Mouse (Mus musculus) heart, embryonic 15.5 days (tissue): ENCODE results near the gene Thrb. TPM values are rescaled to one million over a fixed set of nuclear protein-coding genes. Genes with fewer than 3 reads are reported as not detected.

Experiments used
- ATAC-seq: fragments of 200-750 bp; cut with Nextera tagmentation; replicated peaks from 2 replicates; pipeline ENCODE4 v1.8.0; 2017; ENCODE audit warnings: low read depth, moderate TSS enrichment; ENCODE audit not compliant: insufficient number of reproducible peaks, insufficient read depth, low FRiP score
- H3K27ac ChIP-seq: fragments of 300-500 bp; sonication (generic); 2 replicates; pipeline ENCODE4 v1.5.1; 2015; ENCODE audit warnings: mild to moderate bottlenecking, inconsistent platforms
- H3K27me3 ChIP-seq: fragments of 300-500 bp; sonication (generic); 2 replicates; pipeline ENCODE4 v1.6.1; 2015; ENCODE audit warnings: inconsistent platforms
- H3K36me3 ChIP-seq: fragments of 300-500 bp; sonication (generic); 2 replicates; pipeline ENCODE4 v1.6.1; 2015; ENCODE audit warnings: mild to moderate bottlenecking, inconsistent platforms
- H3K4me1 ChIP-seq: fragments of 300-500 bp; sonication (generic); replicated peaks from 2 replicates; pipeline ENCODE4 v1.6.1; 2015; ENCODE audit warnings: inconsistent platforms
- H3K4me2 ChIP-seq: fragments of 300-500 bp; sonication (generic); 2 replicates; pipeline ENCODE4 v1.6.1; 2015; ENCODE audit warnings: inconsistent platforms, mild to moderate bottlenecking, moderate library complexity
- H3K4me3 ChIP-seq: fragments of 300-500 bp; sonication (generic); 2 replicates; pipeline ENCODE4 v1.5.1; 2015; ENCODE audit warnings: mild to moderate bottlenecking, inconsistent platforms
- H3K9ac ChIP-seq: fragments of 300-500 bp; sonication (generic); 2 replicates; pipeline ENCODE4 v1.6.1; 2015; ENCODE audit warnings: mild to moderate bottlenecking, inconsistent platforms
- H3K9me3 ChIP-seq: fragments of 300-500 bp; sonication (generic); replicated peaks from 2 replicates; pipeline ENCODE4 v1.6.1; 2016; ENCODE audit warnings: inconsistent platforms
- WGBS: fragments of 180-500 bp; shearing (Covaris S2); methylation state at CpG from one replicate; pipeline ENCODE4 v1.1.7; 2015; ENCODE audit warnings: mixed read lengths; 5-methylcytosine and 5-hydroxymethylcytosine counted together
- polyA plus RNA-seq: library from polyadenylated mRNA; unstranded; fragments of >200 nt; fragmentation: Nextera tagmentation; extraction: Ambion mirVana; gene quantifications from 2 replicates; pipeline ENCODE4 v1.2.1, GENCODE M21; 2015

The Thrb gene
- polyA plus RNA-seq, 1 experiment from 2014 or later, result 0.83 TPM

- Histone ChIP-seq H3K27me3 (no peaks in the 10 kb centered on the region), H3K9me3 (no peaks in the 10 kb centered on the region), H3K36me3 (no peaks in the 10 kb centered on the region), H3K4me2 (no peak overlapping the region), H3K4me1 (peaks cover 3% of the 10 kb centered on the region; the same call in 1 of the 2 replicates), H3K27ac (no peak overlapping the region), H3K9ac (no peak overlapping the region), H3K4me3 (no peak overlapping the region)
- WGBS, result 41% methylated on average over 3 of the region's 3 CpGs
- no peak for ATAC-seq
Observed at GRCm38 (mm10) chr14:17785370-17785769, 125.3 kb downstream of the Thrb start.

- Histone ChIP-seq H3K36me3 (no peaks in the 10 kb centered on the region), H3K4me1 (peaks cover 3% of the 10 kb centered on the region; the same call in 1 of the 2 replicates), H3K27ac (no peak overlapping the region), H3K4me3 (no peak overlapping the region), H3K9ac (no peak overlapping the region), H3K9me3 (no peaks in the 10 kb centered on the region), H3K4me2 (no peak overlapping the region), H3K27me3 (no peaks in the 10 kb centered on the region)
- ATAC-seq, result no peak
- 33% methylated on average over 2 of the region's 2 CpGs for WGBS
Observed at GRCm38 (mm10) chr14:17786249-17786648, 126.2 kb downstream of the Thrb start.

- Histone ChIP-seq H3K27me3 (no peaks in the 10 kb centered on the region), H3K9ac (no peak overlapping the region), H3K27ac (no peak overlapping the region), H3K36me3 (no peaks in the 10 kb centered on the region), H3K4me1 (no peaks in the 10 kb centered on the region), H3K4me2 (no peak overlapping the region), H3K9me3 (no peaks in the 10 kb centered on the region), H3K4me3 (no peak overlapping the region)
- ATAC-seq, result no peak
- 62% methylated on average over 3 of the region's 3 CpGs for WGBS
Observed at GRCm38 (mm10) chr14:17803934-17804602, 144.0 kb downstream of the Thrb start.

GRCm38 (mm10) chr14:17811051-17811450, 151.0 kb downstream of the Thrb start:
- Histone ChIP-seq H3K9ac (no peak overlapping the region), H3K36me3 (no peaks in the 10 kb centered on the region), H3K4me3 (no peak overlapping the region), H3K27me3 (no peaks in the 10 kb centered on the region), H3K27ac (no peak overlapping the region), H3K9me3 (no peaks in the 10 kb centered on the region), H3K4me1 (no peaks in the 10 kb centered on the region), H3K4me2 (no peak overlapping the region)
- no peak for ATAC-seq
- WGBS, result 61% methylated on average over 4 of the region's 4 CpGs

- no peaks in the 10 kb centered on the region for H3K9me3 ChIP-seq
- no peak overlapping the region for H3K4me3 ChIP-seq
- H3K4me1 ChIP-seq, result no peaks in the 10 kb centered on the region
- no peak for ATAC-seq
- H3K27ac ChIP-seq, result no peak overlapping the region
- WGBS, result 73% methylated on average over 5 of the region's 5 CpGs
- H3K9ac ChIP-seq, result no peak overlapping the region
- no peaks in the 10 kb centered on the region for H3K27me3 ChIP-seq
- H3K36me3 ChIP-seq, result no peaks in the 10 kb centered on the region
- H3K4me2 ChIP-seq, result no peak overlapping the region
Observed at GRCm38 (mm10) chr14:17812414-17812813, 152.4 kb downstream of the Thrb start.

- Histone ChIP-seq H3K4me3 (no peak overlapping the region), H3K4me2 (no peak overlapping the region), H3K9ac (no peak overlapping the region), H3K9me3 (no peaks in the 10 kb centered on the region), H3K27ac (no peak overlapping the region), H3K27me3 (no peaks in the 10 kb centered on the region), H3K4me1 (no peaks in the 10 kb centered on the region), H3K36me3 (no peaks in the 10 kb centered on the region)
- 54% methylated on average over 2 of the region's 2 CpGs for WGBS
- no peak for ATAC-seq
Observed at GRCm38 (mm10) chr14:17815103-17815502, 155.0 kb downstream of the Thrb start.

- Histone ChIP-seq H3K9me3 (no peaks in the 10 kb centered on the region), H3K27ac (no peak overlapping the region), H3K9ac (no peak overlapping the region), H3K4me1 (no peaks in the 10 kb centered on the region), H3K4me3 (no peak overlapping the region), H3K4me2 (no peak overlapping the region), H3K36me3 (no peaks in the 10 kb centered on the region), H3K27me3 (no peaks in the 10 kb centered on the region)
- 73% methylated on average over 2 of the region's 2 CpGs for WGBS
- no peak for ATAC-seq
Observed at GRCm38 (mm10) chr14:17818086-17818485, 158.0 kb downstream of the Thrb start.

GRCm38 (mm10) chr14:17822754-17823153, 162.7 kb downstream of the Thrb start:
- Histone ChIP-seq H3K27me3 (no peaks in the 10 kb centered on the region), H3K27ac (no peak overlapping the region)
- 71% methylated on average over 7 of the region's 7 CpGs for WGBS

GRCm38 (mm10) chr14:17827401-17827800, 167.3 kb downstream of the Thrb start:
- Histone ChIP-seq H3K4me1 (no peaks in the 10 kb centered on the region), H3K4me3 (no peak overlapping the region), H3K27ac (no peak overlapping the region), H3K36me3 (no peaks in the 10 kb centered on the region), H3K4me2 (no peak overlapping the region), H3K9me3 (no peaks in the 10 kb centered on the region), H3K9ac (no peak overlapping the region), H3K27me3 (no peaks in the 10 kb centered on the region)
- ATAC-seq, result no peak
- WGBS, result 59% methylated on average over 6 of the region's 6 CpGs

More at GRCm38 (mm10) chr14:17822754-17823153, 162.7 kb downstream of the Thrb start:
- no peak overlapping the region for H3K4me3 ChIP-seq
- no peak overlapping the region for H3K9ac ChIP-seq
- no peak overlapping the region for H3K4me2 ChIP-seq
- no peaks in the 10 kb centered on the region for H3K36me3 ChIP-seq
- H3K9me3 ChIP-seq, result no peaks in the 10 kb centered on the region
- no peak for ATAC-seq
- no peaks in the 10 kb centered on the region for H3K4me1 ChIP-seq

- H3K36me3 ChIP-seq, result no peaks in the 10 kb centered on the region
- H3K9ac ChIP-seq, result no peak overlapping the region
- 66% methylated on average over 1 of the region's 1 CpGs for WGBS
- no peaks in the 10 kb centered on the region for H3K9me3 ChIP-seq
- no peaks in the 10 kb centered on the region for H3K27me3 ChIP-seq
- ATAC-seq, result no peak
- H3K4me2 ChIP-seq, result no peak overlapping the region
- H3K4me1 ChIP-seq, result no peaks in the 10 kb centered on the region
- H3K27ac ChIP-seq, result no peak overlapping the region
- no peak overlapping the region for H3K4me3 ChIP-seq
Observed at GRCm38 (mm10) chr14:17835738-17836137, 175.7 kb downstream of the Thrb start.

GRCm38 (mm10) chr14:17836766-17837165, 176.7 kb downstream of the Thrb start:
- Histone ChIP-seq H3K9me3 (no peaks in the 10 kb centered on the region), H3K27me3 (no peaks in the 10 kb centered on the region), H3K9ac (no peak overlapping the region), H3K27ac (no peak overlapping the region), H3K4me2 (no peak overlapping the region), H3K4me1 (no peaks in the 10 kb centered on the region), H3K4me3 (no peak overlapping the region), H3K36me3 (no peaks in the 10 kb centered on the region)
- WGBS, result 79% methylated on average over 1 of the region's 1 CpGs
- ATAC-seq, result no peak

GRCm38 (mm10) chr14:17845003-17845697, 185.1 kb downstream of the Thrb start:
- no peak overlapping the region for H3K4me2 ChIP-seq
- H3K36me3 ChIP-seq, result no peaks in the 10 kb centered on the region
- H3K4me1 ChIP-seq, result no peaks in the 10 kb centered on the region
- H3K27me3 ChIP-seq, result no peaks in the 10 kb centered on the region
- no peak overlapping the region for H3K9ac ChIP-seq
- no peak overlapping the region for H3K4me3 ChIP-seq
- ATAC-seq, result no peak
- no peaks in the 10 kb centered on the region for H3K9me3 ChIP-seq
- 75% methylated on average over 5 of the region's 5 CpGs for WGBS
- H3K27ac ChIP-seq, result no peak overlapping the region
